Mouse (Mus musculus): ENCODE measurements around the gene Abcc1.

Abcc1 gene

GRCm38 (mm10) chr16:14439801-14440614, 78.7 kb downstream of the Abcc1 start:
- no peak for DNase-seq (ENCODE audit: low spot score in 2 of 2)

GRCm38 (mm10) chr16:14444059-14444855, 82.9 kb downstream of the Abcc1 start:
- no peak for DNase-seq (ENCODE audit: low spot score in 2 of 2)

GRCm38 (mm10) chr16:14445197-14445596, 83.8 kb downstream of the Abcc1 start:
- no peak for DNase-seq (ENCODE audit: low spot score in 2 of 2)

GRCm38 (mm10) chr16:14447366-14447765, 86.0 kb downstream of the Abcc1 start:
- no peak for DNase-seq (ENCODE audit: low spot score in 2 of 2)

- no peak for DNase-seq (ENCODE audit: low spot score in 2 of 2)
Observed at GRCm38 (mm10) chr16:14448307-14448706, 86.9 kb downstream of the Abcc1 start.

- DNase-seq (ENCODE audit: low spot score in 2 of 2), result no peak
Observed at GRCm38 (mm10) chr16:14449861-14450260, 88.5 kb downstream of the Abcc1 start.

GRCm38 (mm10) chr16:14451374-14452046, 90.2 kb downstream of the Abcc1 start:
- DNase-seq (ENCODE audit: low spot score in 2 of 2), result no peak

- DNase-seq (ENCODE audit: low spot score in 2 of 2), result no peak
Observed at GRCm38 (mm10) chr16:14462535-14462934, 101.2 kb downstream of the Abcc1 start.

GRCm38 (mm10) chr16:14465016-14465415, 103.7 kb downstream of the Abcc1 start:
- no peak for DNase-seq (ENCODE audit: low spot score in 2 of 2)

- DNase-seq (ENCODE audit: low spot score in 2 of 2), result no peak
Observed at GRCm38 (mm10) chr16:14468351-14468750, 107.0 kb downstream of the Abcc1 start.

GRCm38 (mm10) chr16:14468841-14469240, 107.5 kb downstream of the Abcc1 start:
- DNase-seq (ENCODE audit: low spot score in 2 of 2), result no peak

- no peak for DNase-seq (ENCODE audit: low spot score in 2 of 2)
Observed at GRCm38 (mm10) chr16:14472171-14472570, 110.8 kb downstream of the Abcc1 start.

- no peak for DNase-seq (ENCODE audit: low spot score in 2 of 2)
Observed at GRCm38 (mm10) chr16:14473686-14474085, 112.3 kb downstream of the Abcc1 start.

- no peak for DNase-seq (ENCODE audit: low spot score in 2 of 2)
Observed at GRCm38 (mm10) chr16:14475001-14475400, 113.6 kb downstream of the Abcc1 start.

- no peak for DNase-seq (ENCODE audit: low spot score in 2 of 2)
Observed at GRCm38 (mm10) chr16:14476056-14476455, 114.7 kb downstream of the Abcc1 start.

GRCm38 (mm10) chr16:14476701-14477400, 115.5 kb downstream of the Abcc1 start:
- no peak for DNase-seq (ENCODE audit: low spot score in 2 of 2)

- DNase-seq (ENCODE audit: low spot score in 2 of 2), result no peak
Observed at GRCm38 (mm10) chr16:14477510-14478300, 116.3 kb downstream of the Abcc1 start.

GRCm38 (mm10) chr16:14479641-14480040, 118.3 kb downstream of the Abcc1 start:
- no peak for DNase-seq (ENCODE audit: low spot score in 2 of 2)

GRCm38 (mm10) chr16:14483221-14483620, 121.9 kb downstream of the Abcc1 start:
- no peak for DNase-seq (ENCODE audit: low spot score in 2 of 2)

GRCm38 (mm10) chr16:14493491-14494114, 132.2 kb downstream of the Abcc1 start:
- no peak for DNase-seq (ENCODE audit: low spot score in 2 of 2)

All from natural killer cell, adult 2 months (primary cell).